Mouse (Mus musculus) lung, adult 18-20 months (tissue): ENCODE data around the gene 2310034G01Rik.

Experiments used
- DNase-seq, 2 experiments: peaks; one replicate each; pipeline ENCODE4 v3.0.0; 2022; ENCODE audit warnings: mixed read lengths in 2 of 2

The 2310034G01Rik gene

DNA sequence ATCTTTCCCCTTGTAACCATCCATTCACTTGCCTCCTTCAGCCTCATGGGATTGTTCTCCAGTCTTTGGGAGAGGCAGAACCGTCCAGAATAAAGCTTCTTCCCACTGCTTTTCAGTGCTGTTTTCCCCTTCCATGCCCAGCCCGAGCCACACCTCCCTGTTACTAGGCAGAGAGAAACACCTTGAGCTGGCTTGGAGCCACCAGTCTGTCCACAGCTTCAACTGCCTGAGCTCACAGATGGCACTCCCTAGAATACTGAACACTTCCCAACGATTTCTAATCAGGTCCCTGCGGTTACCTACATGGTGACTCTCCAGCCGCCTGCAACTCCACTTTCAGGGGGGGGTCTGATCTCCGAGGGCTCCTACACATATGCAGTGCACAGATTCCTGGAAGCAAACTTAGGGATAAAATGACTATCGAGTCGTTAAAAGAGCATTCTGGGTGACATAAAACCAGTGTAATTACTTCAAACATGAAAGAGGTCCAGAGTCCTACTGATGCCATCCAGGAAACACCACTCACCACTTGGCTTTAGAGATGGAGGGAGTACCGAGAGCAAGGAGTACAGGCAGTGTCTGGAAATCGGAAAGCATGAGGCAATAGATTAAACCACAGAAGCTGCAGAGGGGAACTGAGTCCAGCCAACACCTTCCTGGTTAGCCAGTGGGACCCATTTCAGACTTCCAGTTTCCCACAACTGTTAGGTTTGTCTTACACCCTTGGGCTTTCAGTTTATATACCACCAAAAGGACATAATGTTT is at the start of gene 2310034G01Rik:
2310034G01Rik (minus strand) TSS at position 135 of the 765 bp plus-strand sequence.
- peak; percentile 57 to 78 for DNase-seq

DNA sequence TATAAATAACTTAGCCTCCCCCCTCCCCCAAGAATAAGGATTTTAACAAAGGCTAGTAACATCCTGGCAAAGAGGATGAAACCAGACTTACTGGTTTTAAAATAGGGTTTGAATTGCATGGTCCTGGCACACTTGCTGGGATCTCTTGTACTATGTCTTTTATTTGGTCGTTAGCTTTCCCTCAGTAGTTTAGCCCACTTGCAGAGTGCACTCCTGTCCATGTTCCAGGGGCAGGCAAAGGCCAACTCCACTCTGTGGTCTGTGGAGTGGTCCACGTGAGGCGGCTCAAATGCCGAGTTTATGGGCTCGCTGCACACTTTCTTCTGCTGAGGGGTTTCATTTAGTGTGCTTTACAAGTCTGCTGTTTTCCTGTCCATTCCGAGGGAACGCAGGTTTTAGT is 49.8 kb upstream of the 2310034G01Rik start:
- peak; percentile 56 to 70 for DNase-seq

DNA sequence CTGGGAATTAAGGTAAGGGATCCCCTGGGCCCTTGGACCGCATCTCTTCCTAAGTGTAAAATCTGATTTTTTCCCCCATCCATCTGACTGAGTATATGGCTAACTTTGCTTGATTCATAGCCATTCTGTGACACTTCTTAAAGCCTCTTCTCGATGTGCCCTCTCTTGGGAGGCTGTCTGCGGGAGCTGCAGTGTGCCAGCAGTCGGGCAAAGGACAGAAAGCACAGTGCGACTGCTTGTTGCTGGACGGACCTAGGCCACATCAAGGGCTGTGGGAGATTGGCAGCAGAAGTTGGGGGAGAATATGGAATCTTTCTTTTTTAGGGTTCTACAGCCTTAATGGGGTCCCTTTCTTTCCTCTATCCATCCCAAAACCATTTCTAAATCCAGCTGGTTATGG is 49.3 kb upstream of the 2310034G01Rik start:
- DNase-seq: no peak

DNA sequence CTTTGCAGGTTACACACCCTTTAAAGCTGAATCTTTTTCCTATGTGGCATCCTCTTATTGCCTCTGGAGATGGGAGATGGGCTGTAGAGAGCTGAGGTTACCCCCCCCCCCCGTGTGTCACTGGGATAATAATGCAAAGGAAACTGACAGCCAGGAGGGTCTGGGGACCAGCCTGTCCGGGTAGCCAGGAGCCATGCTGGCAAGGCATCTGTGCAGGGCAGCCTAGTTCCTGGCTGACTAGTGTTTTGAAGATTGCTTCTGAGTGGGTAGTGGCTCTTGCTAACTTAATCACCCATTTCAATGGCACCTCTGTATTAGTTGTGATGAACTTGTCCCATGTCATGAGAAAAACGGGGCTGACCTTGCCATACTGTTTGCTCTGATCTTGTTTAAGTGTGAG is 48.3 kb upstream of the 2310034G01Rik start:
- no peak for DNase-seq

DNA sequence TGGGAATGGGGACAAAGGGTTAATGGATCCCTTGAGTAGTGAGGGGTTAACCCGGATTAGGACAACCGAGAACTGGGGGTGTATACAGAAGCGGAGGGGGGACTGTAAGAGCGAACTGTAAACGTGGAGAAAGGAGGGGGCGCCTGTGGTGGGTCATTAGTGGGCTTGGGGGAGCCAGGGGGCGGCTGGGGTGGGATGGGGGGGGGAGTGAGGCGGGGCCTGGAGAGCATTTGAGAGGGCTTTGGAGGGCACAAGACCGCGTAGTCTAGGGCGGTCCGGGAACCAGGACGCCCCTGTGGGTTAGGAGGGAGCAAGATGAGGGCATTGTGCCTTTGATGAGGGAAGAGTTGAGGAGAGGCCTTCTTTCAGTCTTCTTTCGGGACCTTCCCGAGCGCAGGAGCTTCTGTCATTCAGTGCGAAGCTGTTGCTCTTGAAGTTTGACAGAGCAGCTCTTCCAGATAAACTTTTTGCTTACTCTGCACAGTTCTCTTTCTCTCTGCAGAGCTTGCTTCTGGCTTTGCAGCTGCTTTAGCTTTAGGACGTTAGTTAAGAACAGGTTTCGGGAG is 47.4 kb upstream of the 2310034G01Rik start:
- DNase-seq: no peak

DNA sequence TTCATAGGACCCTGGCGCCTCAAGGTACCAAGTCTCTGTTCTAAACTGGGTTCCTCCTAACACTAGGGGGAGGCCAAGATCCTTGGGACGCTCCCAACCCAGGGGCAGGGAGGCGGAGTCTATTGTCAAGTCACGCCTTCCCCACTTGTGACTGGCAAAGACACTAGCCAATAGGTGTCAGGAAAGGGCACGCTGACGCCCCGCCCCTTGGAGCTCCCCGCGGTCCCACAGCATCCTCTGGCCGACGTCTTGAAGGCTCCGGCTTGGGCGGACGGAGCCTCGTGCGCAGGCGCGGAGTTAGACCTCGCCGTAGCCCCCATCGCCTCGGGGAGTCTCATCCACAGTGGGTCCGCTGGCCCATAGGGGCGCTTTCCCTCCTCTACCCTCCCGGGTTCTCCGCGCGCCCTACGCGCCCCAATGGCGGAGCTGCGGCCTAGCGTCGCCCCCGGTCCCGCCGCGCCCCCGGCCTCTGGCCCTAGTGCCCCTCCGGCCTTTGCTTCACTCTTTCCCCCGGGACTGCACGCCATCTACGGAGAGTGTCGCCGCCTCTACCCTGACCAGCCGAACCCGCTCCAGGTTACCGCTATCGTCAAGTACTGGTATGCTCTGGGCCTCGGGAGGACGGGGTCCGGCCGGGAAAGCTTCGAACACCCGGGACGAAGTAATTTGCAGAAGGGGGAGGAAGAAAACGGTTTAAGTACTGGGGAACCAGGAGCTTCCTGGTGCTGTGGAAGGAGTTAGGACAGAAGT is 46.8 kb upstream of the 2310034G01Rik start, which contains the start of gene Sufu:
Sufu (plus strand) TSS at position 211 of the 750 bp plus-strand sequence.
- DNase-seq: peak; percentile 98

DNA sequence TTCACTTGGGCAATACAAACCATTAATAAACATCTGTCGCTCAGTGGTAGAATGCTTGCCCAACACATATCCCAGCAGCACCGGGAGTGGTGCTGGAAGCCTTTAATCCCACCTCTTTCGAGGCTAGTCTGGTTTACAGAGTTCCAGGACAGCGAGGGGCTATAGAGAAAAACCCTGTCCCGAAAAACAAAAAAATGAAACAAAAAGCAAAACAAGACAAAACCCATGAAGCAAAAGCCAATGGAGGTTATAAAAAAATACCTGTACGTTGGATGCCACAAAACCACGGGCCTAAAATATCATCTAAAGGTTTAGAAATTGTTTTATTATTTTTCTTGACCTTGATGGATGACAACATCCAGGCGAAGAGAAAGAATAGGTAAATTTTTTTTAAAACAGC is 46.0 kb upstream of the 2310034G01Rik start:
- no peak for DNase-seq

DNA sequence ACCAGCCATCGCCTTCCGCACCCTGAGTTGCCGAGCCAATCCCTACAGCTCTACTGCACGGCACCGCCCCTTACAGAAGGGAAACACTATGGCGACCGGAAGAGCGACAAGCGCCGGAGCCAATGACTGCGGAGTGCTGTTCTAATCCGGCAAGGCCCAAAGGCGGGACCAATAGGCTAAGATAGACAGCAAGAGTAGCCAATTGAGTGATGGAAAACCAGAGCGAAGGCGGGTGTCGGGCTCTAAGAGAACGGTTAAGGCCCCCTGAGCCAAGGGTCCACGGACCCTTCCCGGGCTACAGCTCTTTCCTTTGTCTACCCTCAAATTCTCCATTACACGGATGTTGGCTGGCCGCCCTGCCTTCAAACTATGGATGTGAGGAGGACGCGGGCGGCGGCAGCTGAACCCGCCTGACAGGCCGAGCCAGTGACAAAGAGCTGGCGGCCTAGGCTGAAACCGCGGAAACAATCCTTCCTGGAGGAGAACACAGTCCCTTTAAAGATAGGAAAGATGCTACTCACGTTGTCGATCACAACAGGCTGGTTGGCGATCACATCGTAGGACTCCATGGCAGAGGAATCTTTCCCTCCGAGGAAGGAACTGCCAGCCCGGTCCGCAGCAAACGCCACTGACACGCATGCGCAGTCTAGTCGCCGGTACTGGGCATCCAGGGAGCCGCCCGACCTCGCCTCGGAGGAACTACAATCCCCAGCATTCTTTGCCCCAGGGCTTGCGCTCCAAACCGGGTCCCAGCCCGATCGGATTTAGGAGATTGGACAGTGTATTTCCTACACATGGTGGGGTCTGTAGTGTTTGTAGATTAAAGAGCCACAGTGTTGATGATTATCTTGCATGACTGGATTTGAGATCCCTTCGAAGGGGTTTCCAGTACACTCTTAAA is 45.3 kb upstream of the 2310034G01Rik start, which contains the start of gene Actr1a:
Actr1a (minus strand) TSS at position 640 of the 901 bp plus-strand sequence.
- peak; percentile 97 for DNase-seq

DNA sequence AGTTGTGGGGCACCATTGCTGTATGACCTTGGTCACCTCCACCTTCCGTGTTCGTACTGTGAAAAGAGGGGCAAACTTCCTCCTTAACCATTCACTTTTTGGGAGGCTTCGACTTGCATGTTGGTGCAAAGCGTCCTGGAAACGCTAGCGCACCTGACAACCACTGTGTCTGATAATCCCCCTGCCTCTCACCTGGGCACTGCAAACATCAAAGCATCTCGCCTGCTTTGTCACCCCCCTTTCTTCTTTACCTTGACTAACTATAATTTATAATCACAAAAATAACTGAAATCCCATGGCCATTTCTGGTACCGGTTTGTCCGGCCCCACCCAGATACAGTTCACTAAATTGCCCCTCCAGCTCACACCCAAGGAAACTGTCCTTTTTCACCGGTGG is 44.6 kb upstream of the 2310034G01Rik start:
- DNase-seq: no peak

DNA sequence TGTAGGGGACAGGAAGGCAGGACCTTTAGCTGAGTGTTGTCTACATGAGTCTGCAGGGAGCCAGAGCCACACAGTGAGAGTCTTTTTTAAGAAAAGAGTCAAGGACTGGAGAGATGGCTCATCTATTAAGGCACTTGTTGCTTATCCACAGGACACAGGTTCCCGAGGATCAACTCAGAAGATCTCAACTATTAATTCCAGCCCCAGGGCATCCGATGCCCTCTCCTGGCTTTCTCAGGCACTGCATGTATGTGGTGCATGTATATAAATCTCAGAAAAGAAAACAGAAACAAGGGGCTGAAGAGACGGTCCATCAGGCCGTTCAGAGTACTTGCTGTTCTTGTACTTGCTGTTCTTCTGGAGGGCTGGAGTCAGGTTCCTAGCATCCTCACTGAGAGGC is 41.9 kb upstream of the 2310034G01Rik start:
- DNase-seq: peak in 1 of 2 experiments; percentile 50

DNA sequence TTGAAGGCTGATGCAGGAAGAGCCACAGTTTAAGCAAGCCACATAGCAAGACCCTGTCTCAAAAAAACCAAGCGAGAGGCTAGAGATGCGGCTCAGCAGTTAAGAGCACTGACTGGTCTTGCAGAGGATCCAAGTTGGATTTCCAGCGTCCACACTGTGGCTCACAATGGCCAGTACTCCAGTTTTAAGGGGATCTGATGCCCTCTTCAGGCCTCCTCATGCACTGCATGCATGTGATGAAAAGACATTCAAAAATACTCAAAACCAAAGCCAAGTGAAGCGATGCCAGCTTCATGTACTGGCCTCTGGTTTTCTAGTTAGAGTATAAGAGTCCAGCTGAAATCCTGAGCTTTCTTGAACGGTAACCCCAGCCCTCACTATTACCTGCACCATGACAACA is 39.8 kb upstream of the 2310034G01Rik start:
- DNase-seq: no peak

DNA sequence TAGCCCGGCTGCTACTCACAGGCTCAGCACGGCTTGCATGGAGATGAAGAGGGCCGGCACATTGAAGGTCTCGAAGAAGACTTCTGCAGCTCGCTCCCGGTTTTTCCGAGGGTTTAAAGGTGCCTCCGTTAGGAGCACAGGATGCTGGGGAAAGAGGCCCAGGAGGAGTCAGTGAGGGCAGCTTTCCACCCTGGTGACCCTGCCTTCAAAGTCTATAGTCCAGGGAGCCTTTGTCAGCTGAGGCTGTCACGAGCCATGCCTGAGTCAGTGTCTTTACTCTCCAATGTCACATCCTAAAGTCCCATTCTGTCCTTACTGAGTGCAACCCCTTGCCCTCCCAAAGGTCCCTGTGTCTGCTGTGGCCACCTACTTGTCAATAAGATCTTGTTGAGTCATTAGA is 32.2 kb upstream of the 2310034G01Rik start:
- no peak for DNase-seq

DNA sequence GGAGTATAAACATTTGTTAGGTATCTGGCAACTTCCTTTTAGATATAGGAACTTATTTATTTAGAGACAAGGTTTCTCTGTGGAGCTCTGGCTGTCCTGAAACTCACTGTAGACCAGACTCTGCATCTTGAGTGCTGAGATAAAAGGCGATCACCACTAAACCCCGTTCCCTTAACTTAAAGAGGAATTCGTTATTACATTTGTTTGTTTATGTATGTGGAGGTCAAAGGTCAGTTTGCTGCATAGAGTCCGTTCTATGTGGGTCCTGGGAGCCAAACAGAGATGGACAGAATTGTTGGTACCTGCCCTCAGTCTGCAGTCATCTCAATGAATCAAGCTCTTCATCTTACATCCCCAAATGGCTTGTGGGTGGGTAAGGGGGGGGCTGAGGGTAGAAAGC is 25.8 kb upstream of the 2310034G01Rik start:
- no peak for DNase-seq

DNA sequence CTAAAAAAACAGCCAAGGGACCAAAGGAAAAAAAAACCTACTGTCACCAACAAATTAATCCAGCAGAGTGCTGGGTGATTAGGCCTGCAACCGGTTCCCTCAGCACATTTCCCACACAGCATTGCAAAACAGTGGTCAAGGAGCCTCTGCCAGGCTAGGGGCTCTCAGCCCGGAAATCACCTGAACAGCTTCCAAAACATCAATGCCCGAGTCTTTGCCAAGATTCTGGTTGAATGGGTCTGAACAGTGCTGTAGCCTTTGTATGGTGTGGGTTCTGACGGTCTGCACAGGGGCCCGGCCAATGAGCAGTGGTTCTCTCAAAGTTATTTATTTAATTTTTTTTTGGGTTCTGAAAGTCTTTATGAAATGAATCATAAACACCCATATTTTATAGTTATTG is 25.4 kb upstream of the 2310034G01Rik start:
- DNase-seq: peak; percentile 44 to 55

DNA sequence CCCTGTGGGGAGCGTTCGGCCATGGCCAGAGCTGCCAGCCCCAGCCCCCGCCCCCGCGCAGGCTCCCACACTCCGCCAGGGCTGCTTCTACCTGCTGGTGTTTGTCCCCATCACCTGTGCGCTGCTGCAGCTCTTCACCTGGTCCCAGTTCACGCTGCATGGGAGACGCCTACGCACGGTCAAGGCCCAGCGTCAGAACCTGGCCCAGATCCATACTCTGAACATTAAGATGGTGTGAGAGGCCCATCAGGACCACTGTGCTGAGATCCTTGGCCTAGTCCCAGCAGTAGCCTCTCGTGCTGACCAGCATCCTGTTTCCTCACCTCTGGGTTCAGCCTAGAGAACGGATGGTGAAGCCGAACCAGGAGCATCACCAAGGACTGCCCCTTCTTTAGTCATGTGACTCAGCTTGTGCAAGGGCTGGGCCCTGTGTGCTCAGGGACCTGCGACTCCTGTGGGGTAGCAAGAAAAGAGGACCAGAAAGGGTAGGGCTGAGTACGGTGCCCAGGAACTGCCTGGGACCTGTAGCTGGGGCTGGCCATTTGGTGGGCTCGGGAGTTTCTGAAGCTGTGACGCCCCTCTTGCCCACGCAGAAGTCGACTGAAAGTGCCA is 24.5 kb upstream of the 2310034G01Rik start:
- DNase-seq: peak in 1 of 2 experiments; percentile 23

DNA sequence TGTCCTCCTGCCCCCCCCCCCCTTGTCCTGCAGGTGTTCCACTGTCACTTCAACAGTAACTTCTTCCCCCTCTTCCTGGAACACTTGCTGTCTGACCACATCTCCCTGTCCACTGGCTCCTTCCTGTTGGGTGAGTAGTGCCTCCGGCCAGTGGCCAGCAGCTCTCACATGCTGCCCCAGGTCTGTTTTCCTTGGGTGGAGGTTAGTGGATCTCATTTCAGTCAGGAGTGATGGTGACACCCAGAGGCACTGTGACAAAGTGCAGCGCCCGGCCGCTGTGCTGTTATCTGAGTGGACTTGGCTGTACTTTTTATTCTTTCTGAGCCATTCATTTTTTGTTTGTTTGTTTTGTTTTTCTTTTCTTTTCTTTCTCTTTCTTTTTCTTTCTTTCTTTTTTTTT is 19.1 kb upstream of the 2310034G01Rik start:
- peak; percentile 74 to 81 for DNase-seq

DNA sequence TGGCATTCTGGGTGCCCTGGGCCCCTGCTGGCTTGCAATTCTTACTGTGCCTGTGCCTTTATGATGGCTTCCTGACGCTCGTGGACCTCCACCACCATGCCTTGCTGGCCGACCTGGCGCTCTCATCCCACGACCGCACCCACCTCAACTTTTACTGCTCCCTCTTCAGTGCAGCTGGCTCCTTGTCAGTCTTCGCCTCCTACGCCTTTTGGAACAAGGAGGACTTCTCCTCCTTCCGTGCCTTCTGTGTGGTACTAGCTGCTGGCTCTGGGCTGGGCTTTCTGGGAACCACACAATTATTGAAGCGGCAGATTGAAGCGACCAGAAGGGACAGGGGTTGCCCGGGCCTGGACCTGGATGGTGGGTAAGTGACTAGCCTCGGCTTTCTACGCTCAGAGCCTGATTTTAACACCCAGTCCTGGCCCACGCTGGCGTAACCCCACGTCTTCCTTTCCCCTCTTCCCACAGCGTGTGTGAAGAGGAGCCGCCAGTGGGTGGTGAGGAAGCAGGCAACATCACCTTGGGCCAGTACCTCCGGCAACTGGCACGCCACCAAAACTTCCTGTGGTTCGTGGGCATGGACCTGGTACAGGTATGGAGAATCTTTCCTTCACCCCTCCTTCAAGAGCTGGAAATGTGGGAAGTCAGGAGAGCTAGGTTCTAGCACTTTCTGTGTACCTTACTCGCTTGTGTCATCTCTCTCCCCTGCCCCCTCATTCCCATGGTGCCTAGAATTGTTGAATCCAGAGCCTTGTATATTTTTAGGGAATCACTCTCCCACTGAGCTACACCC is 17.9 kb upstream of the 2310034G01Rik start:
- no peak for DNase-seq

DNA sequence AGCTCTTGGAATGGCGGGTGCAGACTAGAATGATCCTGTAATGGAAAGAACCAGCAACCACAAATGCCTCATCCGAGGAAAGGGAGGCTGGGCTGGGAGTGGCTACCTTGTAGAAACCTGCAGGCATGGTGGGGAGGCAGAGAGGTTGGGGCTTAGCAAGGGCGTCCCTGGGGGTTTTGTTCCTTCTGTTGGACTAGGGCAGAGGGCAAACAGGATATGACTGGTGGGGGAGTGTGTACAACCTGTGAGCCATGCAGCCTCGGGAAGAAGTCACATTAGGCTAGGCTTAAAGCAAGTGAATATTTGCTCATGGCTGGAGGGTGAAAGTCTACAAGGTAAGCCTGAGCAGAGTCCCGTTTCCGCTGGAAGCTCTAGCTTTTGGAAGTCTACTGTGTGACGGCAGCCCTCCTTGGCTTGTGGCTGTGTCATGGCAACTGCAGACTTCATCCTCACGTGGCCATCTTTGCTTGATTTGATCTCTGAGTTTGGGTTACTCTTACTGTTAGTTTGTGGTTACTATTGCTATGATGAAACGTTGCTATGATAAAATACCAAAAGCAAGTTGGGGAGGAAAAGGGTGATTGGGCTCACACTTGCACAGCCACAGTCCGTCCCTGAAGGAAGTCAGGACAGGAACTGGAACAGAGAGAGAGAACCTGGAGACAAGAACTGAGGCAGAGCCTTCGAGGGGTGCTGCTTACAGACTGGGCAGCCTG is 13.3 kb upstream of the 2310034G01Rik start:
- no peak for DNase-seq

DNA sequence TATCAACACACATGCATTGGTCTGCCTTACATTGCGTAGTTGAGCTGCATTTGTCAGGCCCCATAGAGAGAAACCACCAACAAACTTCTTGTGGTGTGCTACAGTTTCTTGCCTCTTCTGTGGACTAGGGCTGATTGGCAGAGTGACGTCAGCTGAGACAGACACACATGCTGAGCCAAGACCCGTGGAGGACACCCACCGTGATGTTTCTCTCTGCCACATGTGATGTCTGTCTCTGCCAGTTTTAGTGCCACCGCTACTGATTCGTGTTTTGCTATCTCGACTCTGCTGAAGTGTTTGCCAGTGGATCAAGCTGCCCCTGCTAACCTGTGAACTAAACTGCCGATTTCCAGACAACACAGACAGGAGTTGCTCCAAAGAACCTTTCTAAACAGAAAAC is 12.0 kb upstream of the 2310034G01Rik start:
- DNase-seq: no peak

DNA sequence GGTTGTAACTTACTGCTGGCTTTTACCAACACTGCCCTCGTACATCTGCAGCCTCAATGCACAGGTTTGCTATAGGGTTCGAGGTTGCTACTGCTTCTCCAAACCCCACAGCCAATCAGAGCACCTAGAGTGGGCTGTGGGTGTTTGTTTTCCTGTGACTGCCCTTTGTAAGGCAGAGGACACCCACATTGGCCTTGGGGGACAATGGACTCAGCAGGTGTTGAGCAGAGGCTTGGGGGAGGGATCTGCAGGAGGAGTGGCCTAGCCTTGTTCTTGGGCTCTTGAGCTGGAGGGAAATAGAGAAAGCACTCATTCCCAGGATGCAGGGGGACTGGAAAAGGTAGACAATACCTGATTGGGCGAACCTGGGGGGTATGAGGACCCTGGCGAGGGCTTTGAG is 8.3 kb upstream of the 2310034G01Rik start:
- peak; percentile 25 to 41 for DNase-seq
